Mouse (Mus musculus) CH12.LX (cell line): Measurements from ENCODE around the gene Gm10972. TPM values are rescaled to one million over a fixed set of nuclear protein-coding genes. Genes with fewer than 3 reads are reported as not detected.

ENCODE experiments used
- DNase-seq: peaks from one replicate; pipeline ENCODE4 v3.0.0-alpha.2; 2013; ENCODE audit errors: extremely low read depth
- H3K27ac ChIP-seq: 2 replicates; pipeline ENCODE4 v1.5.1; 2012; ENCODE audit warnings: low read depth, mild to moderate bottlenecking, control low read depth, moderate library complexity; ENCODE audit not compliant: insufficient read depth
- H3K27me3 ChIP-seq: replicated peaks from 2 replicates; pipeline ENCODE3; 2012; ENCODE audit warnings: inconsistent platforms
- H3K36me3 ChIP-seq, 2 experiments: replicated peaks in 1 of 2; 2 replicates each; pipeline versions ENCODE3 to v1.6.1; 2012; ENCODE audit warnings: inconsistent platforms in 1 of 2, low read length in 1 of 2, mild to moderate bottlenecking in 1 of 2, mixed read lengths in 1 of 2, moderate library complexity in 1 of 2; ENCODE audit not compliant: control insufficient read depth in 1 of 2, insufficient read depth in 1 of 2
- H3K4me1 ChIP-seq, 2 experiments: 2 replicates each; pipeline ENCODE4 v1.6.1; 2012; ENCODE audit warnings: inconsistent platforms in 1 of 2, moderate library complexity in 1 of 2; ENCODE audit not compliant: insufficient read depth in 2 of 2, control insufficient read depth in 1 of 2
- H3K4me2 ChIP-seq: 2 replicates; pipeline ENCODE4 v1.6.1; 2012; ENCODE audit warnings: low read depth, mild to moderate bottlenecking, control low read depth; ENCODE audit not compliant: poor library complexity, insufficient read depth, severe bottlenecking
- H3K4me3 ChIP-seq, 3 experiments: fragments of 150-350 bp in 1 of 3; sonication (generic) in 1 of 3; replicated peaks in 1 of 3; 2 replicates each; pipeline versions ENCODE3 to v1.5.1; 2011 to 2012; ENCODE audit warnings: low read depth in 2 of 3, low read length in 2 of 3, mild to moderate bottlenecking in 2 of 3, moderate library complexity in 2 of 3, control low read depth in 1 of 3, improper control_type of control experiment in 1 of 3, inconsistent platforms in 1 of 3, mixed read lengths in 1 of 3; ENCODE audit not compliant: poor library complexity in 1 of 3
- H3K79me2 ChIP-seq: replicated peaks from 2 replicates; pipeline ENCODE4 v1.6.1; 2012; ENCODE audit warnings: mild to moderate bottlenecking, moderate library complexity; ENCODE audit not compliant: control insufficient read depth, poor library complexity, insufficient read depth, severe bottlenecking; ENCODE audit errors: extremely low read depth
- H3K9ac ChIP-seq: 2 replicates; pipeline ENCODE4 v1.6.1; 2012; ENCODE audit warnings: low read depth, mild to moderate bottlenecking, control low read depth, moderate library complexity; ENCODE audit not compliant: insufficient read depth
- H3K9me3 ChIP-seq: replicated peaks from 2 replicates; pipeline ENCODE3; 2012; ENCODE audit warnings: low read length, inconsistent platforms, mixed read lengths
- CHD2 ChIP-seq: IDR thresholded peaks from 2 replicates; pipeline ENCODE4 v1.6.1; 2011; ENCODE audit warnings: low read length, improper control_type of control experiment
- CTCF ChIP-seq, 2 experiments: IDR thresholded peaks in 1 of 2; conservative IDR thresholded peaks in 1 of 2; 2 replicates each; pipeline ENCODE4 v1.5.1; 2011 to 2012; ENCODE audit warnings: low read depth in 2 of 2, low read length in 2 of 2, improper control_type of control experiment in 1 of 2, inconsistent platforms in 1 of 2, mild to moderate bottlenecking in 1 of 2, moderate library complexity in 1 of 2
- ELF1 ChIP-seq: IDR thresholded peaks from 2 replicates; pipeline ENCODE4 v1.6.1; 2014; ENCODE audit warnings: low read depth, mild to moderate bottlenecking, inconsistent platforms, low read length, improper control_type of control experiment
- ETS1 ChIP-seq: conservative IDR thresholded peaks from 2 replicates; pipeline ENCODE4 v1.6.1; 2012; ENCODE audit warnings: low read depth, mild to moderate bottlenecking, inconsistent platforms, low read length, improper control_type of control experiment, moderate library complexity
- GABPA ChIP-seq: IDR thresholded peaks from 2 replicates; pipeline ENCODE4 v1.6.1; 2012; ENCODE audit warnings: low read depth, low read length, improper control_type of control experiment, inconsistent platforms; ENCODE audit not compliant: insufficient replicate concordance
- HCFC1 ChIP-seq: IDR thresholded peaks from 2 replicates; pipeline ENCODE4 v1.6.1; 2012; ENCODE audit warnings: low read depth, mild to moderate bottlenecking, inconsistent platforms, low read length, improper control_type of control experiment
- IRF4 ChIP-seq: IDR thresholded peaks from 2 replicates; pipeline ENCODE4 v1.6.1; 2014; ENCODE audit warnings: low read depth, mild to moderate bottlenecking, inconsistent platforms, low read length, improper control_type of control experiment
- JUN ChIP-seq: IDR thresholded peaks from 2 replicates; pipeline ENCODE4 v1.6.1; 2011; ENCODE audit warnings: low read depth, mild to moderate bottlenecking, low read length, improper control_type of control experiment, moderate library complexity; ENCODE audit not compliant: insufficient read depth
- JUND ChIP-seq: conservative IDR thresholded peaks from 2 replicates; pipeline ENCODE4 v1.6.1; 2011; ENCODE audit warnings: low read depth, low read length, improper control_type of control experiment
- KAT2A ChIP-seq: IDR thresholded peaks from 2 replicates; pipeline ENCODE4 v1.6.1; 2012; ENCODE audit warnings: low read length, improper control_type of control experiment, inconsistent platforms; ENCODE audit not compliant: insufficient replicate concordance
- MAX ChIP-seq: IDR thresholded peaks from 2 replicates; pipeline ENCODE4 v1.6.1; 2011; ENCODE audit warnings: low read length, improper control_type of control experiment
- MXI1 ChIP-seq: IDR thresholded peaks from 2 replicates; pipeline ENCODE4 v1.6.1; 2011; ENCODE audit warnings: mild to moderate bottlenecking, low read depth, low read length, improper control_type of control experiment
- MYC ChIP-seq: IDR thresholded peaks from 2 replicates; pipeline ENCODE4 v1.6.1; 2011; ENCODE audit warnings: low read depth, mild to moderate bottlenecking, improper control_type of control experiment, low read length
- NELFE ChIP-seq: IDR thresholded peaks from 2 replicates; pipeline ENCODE4 v1.6.1; 2011; ENCODE audit warnings: low read depth, low read length, improper control_type of control experiment
- NRF1 ChIP-seq: IDR thresholded peaks from 2 replicates; pipeline ENCODE4 v1.6.1; 2014; ENCODE audit warnings: low read depth, mild to moderate bottlenecking, inconsistent platforms, low read length, improper control_type of control experiment, moderate library complexity
- PAX5 ChIP-seq: IDR thresholded peaks from 2 replicates; pipeline ENCODE4 v1.6.1; 2012; ENCODE audit warnings: low read length, inconsistent platforms, mixed read lengths
- RAD21 ChIP-seq: IDR thresholded peaks from 2 replicates; pipeline ENCODE4 v1.6.1; 2011; ENCODE audit warnings: low read depth, mild to moderate bottlenecking, low read length, improper control_type of control experiment, moderate library complexity
- RCOR1 ChIP-seq: conservative IDR thresholded peaks from 2 replicates; pipeline ENCODE4 v1.6.1; 2012; ENCODE audit warnings: low read depth, mild to moderate bottlenecking, inconsistent platforms, low read length, improper control_type of control experiment
- SMC3 ChIP-seq: IDR thresholded peaks from 2 replicates; pipeline ENCODE4 v1.6.1; 2011; ENCODE audit warnings: low read depth, low read length, improper control_type of control experiment
- TBP ChIP-seq: conservative IDR thresholded peaks from 2 replicates; pipeline ENCODE4 v1.6.1; 2011; ENCODE audit warnings: low read depth, low read length, improper control_type of control experiment
- TCF12 ChIP-seq: IDR thresholded peaks from 2 replicates; pipeline ENCODE4 v1.6.1; 2014; ENCODE audit warnings: low read depth, mild to moderate bottlenecking, inconsistent platforms, low read length, improper control_type of control experiment
- UBTF ChIP-seq: IDR thresholded peaks from 2 replicates; pipeline ENCODE4 v1.6.1; 2012; ENCODE audit warnings: low read depth, mild to moderate bottlenecking, inconsistent platforms, low read length, improper control_type of control experiment, moderate library complexity
- USF1 ChIP-seq: IDR thresholded peaks from 2 replicates; pipeline ENCODE4 v1.6.1; 2014; ENCODE audit warnings: low read depth, mild to moderate bottlenecking, inconsistent platforms, low read length, improper control_type of control experiment
- USF2 ChIP-seq: conservative IDR thresholded peaks from 2 replicates; pipeline ENCODE4 v1.6.1; 2011; ENCODE audit warnings: low read depth, low read length, improper control_type of control experiment
- ZC3H11A ChIP-seq: IDR thresholded peaks from 2 replicates; pipeline ENCODE4 v1.6.1; 2012; ENCODE audit warnings: low read depth, mild to moderate bottlenecking, inconsistent platforms, low read length, improper control_type of control experiment
- dilution Hi-C: fragments of 300-500 bp; cut with MboI; formaldehyde crosslinking; loops from 2 replicates; pipeline ENCODE4 v1.14.3; 2020; ENCODE audit warnings: low sequenced_read_pairs; ENCODE audit not compliant: extremely low pct_unique_long_range_greater_than_20kb, extremely low pct_ligation_motif_present
- in situ Hi-C: fragments of 300-500 bp; cut with MboI; formaldehyde crosslinking; loops from 3 replicates; pipeline ENCODE4 v1.14.3; 2019; ENCODE audit warnings: low sequenced_read_pairs, low pct_ligation_motif_present, low pct_unique_long_range_greater_than_20kb, mixed read lengths
- polyA plus RNA-seq: library from polyadenylated mRNA; unstranded; fragments of >175 nt; gene quantifications from 2 replicates; pipeline ENCODE4 v1.2.1, GENCODE M21; 2012; ENCODE audit warnings: low read depth; ENCODE audit not compliant: insufficient read length
- total RNA-seq, 2 experiments: library from RNA; depleted of rRNA; stranded (reverse); fragments of 300-350 nt in 1 of 2; fragments of >200 nt in 1 of 2; gene quantifications; 2 replicates each; pipeline ENCODE4 v1.2.3; 2012 to 2014

Gm10972 gene
- total and polyA plus RNA-seq, 3 experiments = not detected

- Histone ChIP-seq H3K4me3 (no peak overlapping the region), H3K79me2 (no peaks in the 10 kb centered on the region), H3K9ac (no peak overlapping the region), H3K27ac (no peak overlapping the region), H3K9me3 (no peaks in the 10 kb centered on the region), H3K4me2 (no peak overlapping the region), H3K36me3 (peaks cover 0 to 14% of the 10 kb centered on the region in 2 experiments), H3K4me1 (no peaks in the 10 kb centered on the region), H3K27me3 (no peaks in the 10 kb centered on the region)
- TF ChIP-seq MAX (no peak), RAD21 (no peak), USF1 (no peak), CTCF (conservative IDR thresholded peaks at IDR 0.05 in 1 of 2, IDR thresholded peaks at IDR 0.05 in 1 of 2; ENCODE audit: low read depth in 2 of 2, low read length in 2 of 2) (no peak), UBTF (no peak), IRF4 (no peak), SMC3 (no peak), GABPA (no peak), PAX5 (no peak), CHD2 (no peak), TBP (no peak), HCFC1 (no peak), KAT2A (no peak), ELF1 (no peak), MYC (no peak), TCF12 (no peak), USF2 (no peak), NRF1 (no peak), NELFE (no peak), MXI1 (no peak)
- dilution Hi-C loops = no loop called here
- in situ Hi-C loops = no loop called here
- DNase-seq = no peak
These were observed 13.0 kb upstream of the Gm10972 start for GRCm38 (mm10) chr3:94629876-94630275.

DNA sequence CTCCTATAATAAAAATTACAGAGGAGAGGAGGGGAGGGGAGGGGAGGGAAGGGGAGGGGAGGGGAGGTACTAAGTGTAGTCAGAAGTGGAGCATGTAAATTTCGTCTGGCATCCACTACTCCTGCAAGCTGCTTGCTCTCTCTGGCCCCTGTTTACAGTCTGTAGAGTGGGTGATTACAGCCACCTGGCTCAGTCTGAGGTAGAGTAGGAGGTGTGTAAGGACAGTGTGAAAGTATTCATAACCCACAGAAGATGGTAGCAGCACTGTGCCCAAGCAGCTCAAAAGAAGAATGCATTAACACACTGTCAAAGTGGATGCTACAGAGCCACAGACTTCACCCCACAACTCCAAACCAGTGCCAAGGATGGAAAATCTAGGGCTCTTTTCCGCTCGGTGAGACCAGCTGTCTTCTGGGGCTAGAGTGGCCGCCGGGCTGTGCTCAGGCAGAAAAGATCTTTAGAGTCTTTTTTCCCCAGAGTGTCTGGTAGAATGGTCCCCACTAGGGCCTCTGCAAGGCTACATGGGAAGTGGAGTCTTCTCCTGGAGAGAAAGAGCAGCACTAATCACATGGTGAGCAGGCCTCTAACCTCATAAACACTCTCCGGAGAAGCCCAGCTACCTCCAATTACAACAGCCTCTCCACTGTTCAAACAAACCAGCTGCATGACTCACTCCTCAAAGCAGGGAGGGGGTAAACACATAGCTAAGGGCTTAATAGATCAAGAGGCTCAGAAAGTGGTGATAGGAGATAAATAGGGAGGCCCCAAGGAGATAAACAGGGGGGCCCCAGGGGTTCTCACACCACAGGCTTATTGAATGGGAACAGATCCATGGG, 6.1 kb downstream of the Gm10972 start:
- in situ Hi-C loops = no loop called here
- no peak for DNase-seq
- Histone ChIP-seq H3K4me1 (peaks cover 0 to 2% of the 10 kb centered on the region in 2 experiments; a peak in 1 of 4 replicates), H3K79me2 (no peaks in the 10 kb centered on the region), H3K9me3 (no peaks in the 10 kb centered on the region), H3K36me3 (no peaks in the 10 kb centered on the region), H3K9ac (no peak overlapping the region), H3K4me3 (no peak overlapping the region), H3K4me2 (no peak overlapping the region), H3K27ac (no peak overlapping the region)
- TF ChIP-seq GABPA (no peak), RCOR1 (no peak), JUND (no peak), ZC3H11A (no peak), UBTF (no peak), JUN (no peak), ETS1 (no peak), HCFC1 (no peak), MAX (no peak)
- TF ChIP-seq, all 38 proteins: peak for 0
- no peaks in the 10 kb centered on the region for H3K27me3 ChIP-seq
- dilution Hi-C loops = no loop called here
